Mouse (Mus musculus): ENCODE results near the gene Pard3b. TPM values are rescaled to one million over a fixed set of nuclear protein-coding genes. Genes with fewer than 3 reads are reported as not detected.

Gene Pard3b
- polyA plus RNA-seq, 1 experiment from 2014 or later, result 19.9 TPM

DNA sequence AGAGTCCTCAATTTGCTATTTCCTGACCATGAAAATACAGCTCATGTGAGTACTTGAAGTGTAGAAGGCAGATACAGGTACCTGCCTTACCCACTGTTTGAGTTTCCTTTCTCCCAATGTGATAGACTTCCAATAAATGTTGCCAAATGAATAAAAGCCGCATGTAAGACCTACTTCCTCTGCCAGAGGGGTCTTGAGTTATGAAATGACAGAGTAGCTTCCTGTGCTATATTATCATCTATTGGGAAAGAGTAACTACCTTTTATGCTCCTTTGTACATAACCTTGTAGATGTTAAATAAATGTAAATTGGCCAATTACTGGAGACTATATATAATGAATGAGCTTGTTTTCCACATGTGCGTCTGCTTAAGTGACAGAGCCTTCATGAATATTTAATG is 574.7 kb downstream of the Pard3b start:
- H3K4me3 ChIP-seq, result no peak overlapping the region
- H3K27me3 ChIP-seq, result no peaks in the 10 kb centered on the region
- no peak overlapping the region for H3K9ac ChIP-seq
- H3K4me1 ChIP-seq, result peaks cover 5% of the 10 kb centered on the region; the same call in 1 of the 2 replicates
- no peak overlapping the region for H3K4me2 ChIP-seq
- no peaks in the 10 kb centered on the region for H3K9me3 ChIP-seq
- no peaks in the 10 kb centered on the region for H3K36me3 ChIP-seq
- WGBS, result 90% methylated on average over 2 of the region's 2 CpGs
- no peak overlapping the region for H3K27ac ChIP-seq
- ATAC-seq (ENCODE audit: insufficient number of reproducible peaks, insufficient read depth, low FRiP score, low TSS enrichment, low read depth), result no peak

DNA sequence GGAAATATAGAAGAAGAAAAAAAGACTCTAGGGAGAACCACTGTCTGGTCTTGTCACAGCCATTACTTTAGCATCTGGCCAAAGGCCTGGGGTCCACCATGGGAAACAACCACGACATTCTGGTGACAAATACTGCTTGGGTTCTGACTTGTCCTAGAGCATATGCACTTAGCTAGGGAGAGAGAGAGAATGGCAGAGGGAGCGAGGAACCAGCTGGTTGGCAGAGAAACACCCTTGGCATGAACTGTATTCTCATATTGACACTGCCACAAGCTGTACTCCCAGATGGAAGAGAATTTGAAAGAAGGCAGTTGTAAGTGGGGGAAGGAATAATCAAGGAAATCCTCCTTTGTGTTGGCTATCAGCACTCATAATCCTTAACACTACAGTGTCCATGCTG is 577.2 kb downstream of the Pard3b start:
- 65% methylated on average over 2 of the region's 2 CpGs for WGBS
- Histone ChIP-seq H3K9me3 (no peaks in the 10 kb centered on the region), H3K27ac (no peak overlapping the region), H3K27me3 (no peaks in the 10 kb centered on the region), H3K4me2 (no peak overlapping the region), H3K4me3 (no peak overlapping the region), H3K36me3 (no peaks in the 10 kb centered on the region), H3K9ac (no peak overlapping the region), H3K4me1 (peaks cover 5% of the 10 kb centered on the region; the same call in 1 of the 2 replicates)
- no peak for ATAC-seq (ENCODE audit: insufficient number of reproducible peaks, insufficient read depth, low FRiP score, low TSS enrichment, low read depth)

DNA sequence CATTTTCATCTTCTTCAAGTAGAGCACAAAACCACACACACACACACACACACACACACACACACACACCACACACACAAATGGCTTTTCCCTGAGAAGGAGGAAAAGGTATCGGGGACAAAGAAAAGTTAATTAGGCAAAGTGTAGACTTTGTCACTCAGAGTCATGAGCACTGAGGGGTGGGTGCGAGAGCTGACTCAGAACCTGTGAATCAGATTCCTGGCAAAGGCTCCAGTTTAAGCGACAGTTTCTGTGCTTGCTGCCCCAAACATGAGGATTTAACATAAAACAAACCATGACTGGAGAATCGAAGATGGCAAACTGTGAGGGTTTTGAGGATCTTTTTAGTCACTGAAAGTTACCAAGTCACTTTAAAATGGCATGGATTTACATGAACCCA is 577.9 kb downstream of the Pard3b start:
- H3K4me1 ChIP-seq, result peaks cover 5% of the 10 kb centered on the region; the same call in 1 of the 2 replicates
- 67% methylated on average over 4 of the region's 4 CpGs for WGBS
- H3K9ac ChIP-seq, result no peak overlapping the region
- no peak overlapping the region for H3K27ac ChIP-seq
- H3K27me3 ChIP-seq, result no peaks in the 10 kb centered on the region
- no peak overlapping the region for H3K4me2 ChIP-seq
- H3K4me3 ChIP-seq, result no peak overlapping the region
- ATAC-seq (ENCODE audit: insufficient number of reproducible peaks, insufficient read depth, low FRiP score, low TSS enrichment, low read depth), result no peak
- no peaks in the 10 kb centered on the region for H3K36me3 ChIP-seq
- H3K9me3 ChIP-seq, result no peaks in the 10 kb centered on the region

DNA sequence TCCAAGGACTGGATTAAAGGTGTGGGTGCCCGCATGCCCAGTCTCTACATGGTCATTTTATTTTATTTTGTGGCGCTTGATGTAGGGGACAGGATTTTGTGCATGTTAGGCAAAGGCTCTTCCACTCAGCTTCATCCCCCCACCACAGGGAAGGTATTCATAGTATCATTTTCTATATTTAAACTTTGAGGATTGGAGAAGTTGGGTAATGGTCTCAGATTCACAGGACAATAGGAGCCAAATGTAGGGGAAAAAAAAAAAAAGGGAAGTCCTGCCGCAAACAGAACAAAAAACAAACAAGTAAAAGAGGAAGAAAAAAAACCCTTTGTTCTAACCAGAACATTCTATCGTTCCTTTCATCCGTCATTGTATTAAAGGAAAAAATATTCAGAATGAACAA is 590.5 kb downstream of the Pard3b start:
- Histone ChIP-seq H3K4me2 (no peak overlapping the region), H3K36me3 (no peaks in the 10 kb centered on the region), H3K27ac (no peak overlapping the region), H3K4me1 (peaks cover 2% of the 10 kb centered on the region; the same call in 1 of the 2 replicates), H3K9me3 (no peaks in the 10 kb centered on the region), H3K27me3 (no peaks in the 10 kb centered on the region), H3K4me3 (no peak overlapping the region), H3K9ac (no peak overlapping the region)
- 83% methylated on average over 5 of the region's 5 CpGs for WGBS
- no peak for ATAC-seq (ENCODE audit: insufficient number of reproducible peaks, insufficient read depth, low FRiP score, low TSS enrichment, low read depth)

DNA sequence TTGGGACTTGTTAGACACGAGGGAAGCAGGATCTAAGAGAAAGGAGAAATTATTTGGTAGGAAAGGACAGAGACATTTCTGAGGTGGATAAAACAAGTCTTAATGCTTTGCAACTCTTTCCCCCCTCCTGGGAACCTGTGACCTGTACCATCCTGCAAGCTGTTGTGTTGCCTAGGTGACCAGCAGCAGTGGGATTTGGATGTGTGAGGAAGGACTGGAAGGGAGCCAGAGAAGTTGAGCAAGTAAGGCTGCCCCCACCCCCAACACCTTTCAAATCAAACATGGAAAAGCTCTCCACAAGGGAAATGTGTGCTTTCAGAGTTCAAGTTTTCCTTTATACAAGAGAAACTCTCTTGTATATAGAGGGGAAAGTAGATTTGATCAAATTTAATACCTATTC is 595.4 kb downstream of the Pard3b start:
- H3K9me3 ChIP-seq, result no peaks in the 10 kb centered on the region
- no peak for ATAC-seq (ENCODE audit: insufficient number of reproducible peaks, insufficient read depth, low FRiP score, low TSS enrichment, low read depth)
- no peak overlapping the region for H3K4me3 ChIP-seq
- no peaks in the 10 kb centered on the region for H3K27me3 ChIP-seq
- H3K27ac ChIP-seq, result no peak overlapping the region
- H3K4me1 ChIP-seq, result peaks cover 2% of the 10 kb centered on the region; the same call in 1 of the 2 replicates
- no peak overlapping the region for H3K4me2 ChIP-seq
- no peak overlapping the region for H3K9ac ChIP-seq
- H3K36me3 ChIP-seq, result no peaks in the 10 kb centered on the region
- 33% methylated on average over 1 of the region's 1 CpGs for WGBS

DNA sequence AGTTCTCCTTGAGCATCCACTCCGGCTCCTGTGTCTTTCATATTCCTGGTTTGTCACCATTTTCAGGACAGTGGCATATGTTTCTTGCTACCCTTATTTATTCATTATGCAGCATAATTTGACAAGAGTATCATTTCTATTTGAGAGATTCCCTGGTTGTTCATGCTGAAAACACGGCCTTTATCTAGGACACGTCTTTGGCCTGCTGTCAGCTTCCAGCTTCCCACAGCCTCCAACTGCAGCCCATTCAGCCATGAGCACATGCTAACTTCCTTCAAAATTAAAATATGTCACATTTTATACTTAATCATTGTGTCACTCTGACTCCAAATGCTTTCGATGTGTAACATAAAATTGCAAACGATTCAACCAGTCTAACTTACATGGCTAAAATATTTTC is 596.5 kb downstream of the Pard3b start:
- no peak overlapping the region for H3K27ac ChIP-seq

DNA sequence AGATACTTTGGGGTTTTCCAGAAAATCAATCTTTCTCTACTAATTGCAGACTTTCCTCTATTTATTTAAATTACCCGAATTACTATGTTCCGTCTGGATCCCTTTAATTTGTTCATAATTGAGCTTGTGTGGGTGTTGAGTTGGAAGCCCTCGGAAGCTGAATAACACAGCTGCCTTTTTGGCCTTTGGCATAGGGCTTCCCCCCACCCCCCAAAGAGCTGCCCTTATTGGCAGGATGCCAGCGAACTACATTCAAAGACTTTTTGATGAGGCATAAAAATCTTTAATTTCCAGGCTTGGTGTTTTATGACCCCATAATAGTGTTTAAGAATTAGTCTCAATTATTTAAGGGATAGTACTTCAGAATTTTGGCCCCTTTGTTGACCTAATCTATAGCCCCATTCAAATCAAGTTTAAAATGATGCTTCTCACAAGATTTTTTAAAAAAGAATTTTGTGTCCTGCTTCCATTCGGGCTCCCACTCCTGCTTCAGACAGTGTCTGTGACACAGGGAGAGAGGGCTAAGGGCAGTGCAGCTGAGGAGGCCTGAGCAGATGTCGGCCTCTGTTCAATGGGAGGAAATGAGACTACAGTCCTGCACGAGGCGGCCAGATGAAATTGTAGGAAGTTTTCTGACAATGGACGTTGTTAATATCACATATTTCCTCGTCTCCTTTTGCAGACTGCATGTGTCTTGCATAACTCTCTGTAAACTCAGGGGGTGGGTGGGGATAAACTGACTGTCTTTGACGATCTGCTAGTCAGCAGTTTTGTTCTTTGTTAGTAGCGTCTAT is 605.8 kb downstream of the Pard3b start:
- Histone ChIP-seq H3K36me3 (no peaks in the 10 kb centered on the region), H3K4me1 (peaks cover 8% of the 10 kb centered on the region), H3K4me2 (no peak overlapping the region; the same call in 1 of the 2 replicates), H3K27ac (peak overlapping the region; percentile 48; the same call in 1 of the 2 replicates), H3K9ac (no peak overlapping the region), H3K4me3 (no peak overlapping the region), H3K9me3 (no peaks in the 10 kb centered on the region), H3K27me3 (no peaks in the 10 kb centered on the region)
- no peak for ATAC-seq (ENCODE audit: insufficient number of reproducible peaks, insufficient read depth, low FRiP score, low TSS enrichment, low read depth)
- 21% methylated on average over 12 of the region's 12 CpGs for WGBS

More for the DNA sequence above, 596.5 kb downstream of the Pard3b start:
- WGBS, result 85% methylated on average over 5 of the region's 5 CpGs
- ATAC-seq (ENCODE audit: insufficient number of reproducible peaks, insufficient read depth, low FRiP score, low TSS enrichment, low read depth), result no peak
- Histone ChIP-seq H3K36me3 (no peaks in the 10 kb centered on the region), H3K27me3 (no peaks in the 10 kb centered on the region), H3K9ac (no peak overlapping the region), H3K4me2 (no peak overlapping the region), H3K9me3 (no peaks in the 10 kb centered on the region), H3K4me1 (peaks cover 2% of the 10 kb centered on the region; the same call in 1 of the 2 replicates), H3K4me3 (no peak overlapping the region)

DNA sequence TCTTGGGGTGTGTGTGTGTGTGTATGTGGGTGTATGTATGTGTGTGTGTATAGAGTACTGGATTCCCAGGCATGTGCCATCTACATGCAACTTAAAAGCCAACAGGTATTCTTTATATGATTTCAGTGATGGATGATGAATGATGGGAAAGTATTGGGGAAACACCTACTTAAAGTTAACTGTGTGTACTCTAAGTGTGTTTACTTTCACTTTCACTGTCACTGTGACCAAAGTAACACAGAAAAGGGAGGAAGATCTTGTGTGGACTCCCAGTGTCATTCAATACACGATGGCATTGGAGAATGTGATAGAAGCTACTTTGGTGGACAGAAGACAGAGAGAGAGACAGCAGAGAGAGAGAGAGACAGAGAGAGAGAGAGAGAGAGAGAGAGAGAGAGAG is 613.8 kb downstream of the Pard3b start:
- Histone ChIP-seq H3K4me3 (no peak overlapping the region), H3K4me2 (no peak overlapping the region), H3K9me3 (no peaks in the 10 kb centered on the region), H3K27me3 (no peaks in the 10 kb centered on the region), H3K9ac (no peak overlapping the region), H3K36me3 (no peaks in the 10 kb centered on the region), H3K27ac (no peak overlapping the region), H3K4me1 (no peaks in the 10 kb centered on the region)
- WGBS, result 97% methylated on average over 1 of the region's 1 CpGs
- no peak for ATAC-seq (ENCODE audit: insufficient number of reproducible peaks, insufficient read depth, low FRiP score, low TSS enrichment, low read depth)

DNA sequence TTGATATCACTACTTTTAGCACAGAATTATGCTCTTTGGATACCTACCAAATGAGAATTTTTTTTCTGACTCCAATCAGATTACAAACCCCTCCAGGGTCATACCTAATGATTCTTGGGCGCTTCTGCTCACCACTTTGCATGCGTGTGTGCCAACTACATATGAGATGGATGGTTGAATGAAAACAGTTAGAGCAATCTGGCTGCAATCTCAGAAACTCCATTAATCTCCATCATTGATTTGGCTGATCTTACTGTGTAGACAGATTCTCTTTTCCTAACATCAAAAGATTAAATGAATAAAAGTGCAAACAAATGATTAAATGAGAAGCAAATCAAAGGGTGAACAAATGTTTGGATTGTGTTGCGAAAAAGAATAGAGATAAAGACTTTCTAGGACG is 615.7 kb downstream of the Pard3b start:
- ATAC-seq (ENCODE audit: insufficient number of reproducible peaks, insufficient read depth, low FRiP score, low TSS enrichment, low read depth), result no peak
- H3K4me1 ChIP-seq, result no peaks in the 10 kb centered on the region
- no peaks in the 10 kb centered on the region for H3K27me3 ChIP-seq
- H3K27ac ChIP-seq, result no peak overlapping the region
- no peak overlapping the region for H3K4me3 ChIP-seq
- H3K36me3 ChIP-seq, result no peaks in the 10 kb centered on the region
- no peaks in the 10 kb centered on the region for H3K9me3 ChIP-seq
- no peak overlapping the region for H3K9ac ChIP-seq
- H3K4me2 ChIP-seq, result no peak overlapping the region
- WGBS, result 80% methylated on average over 4 of the region's 4 CpGs

DNA sequence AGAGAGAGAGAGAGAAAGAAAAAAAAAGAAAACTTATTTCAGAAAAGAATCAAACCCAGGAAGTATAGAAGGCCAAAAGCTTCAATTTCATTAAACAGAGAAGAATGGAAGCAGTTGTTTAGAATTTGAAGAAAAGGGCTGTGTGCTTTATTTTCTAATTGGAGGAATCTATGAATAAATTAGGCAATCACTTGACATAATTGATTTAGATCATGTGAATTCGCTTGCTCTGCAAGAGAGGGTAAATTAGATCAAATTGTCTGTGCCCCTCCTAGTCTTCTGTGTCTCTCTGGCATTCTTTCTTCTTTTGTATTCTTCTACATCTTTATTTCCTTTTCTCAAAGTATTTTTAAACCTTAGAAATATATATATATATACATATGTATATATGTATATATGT is 616.3 kb downstream of the Pard3b start:
- H3K27me3 ChIP-seq, result no peaks in the 10 kb centered on the region
- H3K36me3 ChIP-seq, result no peaks in the 10 kb centered on the region
- H3K27ac ChIP-seq, result no peak overlapping the region
- no peak overlapping the region for H3K9ac ChIP-seq
- no peaks in the 10 kb centered on the region for H3K9me3 ChIP-seq
- no peak overlapping the region for H3K4me2 ChIP-seq
- 42% methylated on average over 1 of the region's 1 CpGs for WGBS
- H3K4me1 ChIP-seq, result 0 out of 2 replicates have a peak, but pooled peaks cover 2% of the 10 kb centered on the region
- no peak for ATAC-seq (ENCODE audit: insufficient number of reproducible peaks, insufficient read depth, low FRiP score, low TSS enrichment, low read depth)
- H3K4me3 ChIP-seq, result no peak overlapping the region

DNA sequence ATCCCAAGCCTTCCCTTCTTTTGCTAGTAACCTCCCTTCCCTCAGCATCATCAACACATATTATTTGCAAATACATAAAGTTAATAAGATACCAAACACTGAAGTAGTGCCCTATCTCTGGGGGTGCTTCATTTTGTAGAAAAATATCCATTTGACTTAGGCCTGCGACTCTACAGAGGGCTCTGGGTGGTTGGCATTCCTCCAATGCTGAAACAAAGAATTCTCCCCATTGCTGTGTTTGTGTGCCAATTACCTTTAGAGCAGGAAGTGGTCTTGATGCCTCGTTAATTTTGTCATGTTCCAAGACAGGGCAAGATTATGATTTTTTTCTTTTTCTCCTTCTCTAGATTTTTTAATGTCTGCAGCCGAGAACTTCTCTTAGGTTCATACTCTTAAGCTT is 637.8 kb downstream of the Pard3b start:
- 72% methylated on average over 3 of the region's 3 CpGs for WGBS
- no peaks in the 10 kb centered on the region for H3K4me1 ChIP-seq
- H3K9me3 ChIP-seq, result no peaks in the 10 kb centered on the region
- no peak overlapping the region for H3K9ac ChIP-seq
- H3K4me2 ChIP-seq, result no peak overlapping the region
- no peaks in the 10 kb centered on the region for H3K36me3 ChIP-seq
- H3K27ac ChIP-seq, result no peak overlapping the region
- no peak for ATAC-seq (ENCODE audit: insufficient number of reproducible peaks, insufficient read depth, low FRiP score, low TSS enrichment, low read depth)
- no peak overlapping the region for H3K4me3 ChIP-seq
- no peaks in the 10 kb centered on the region for H3K27me3 ChIP-seq

DNA sequence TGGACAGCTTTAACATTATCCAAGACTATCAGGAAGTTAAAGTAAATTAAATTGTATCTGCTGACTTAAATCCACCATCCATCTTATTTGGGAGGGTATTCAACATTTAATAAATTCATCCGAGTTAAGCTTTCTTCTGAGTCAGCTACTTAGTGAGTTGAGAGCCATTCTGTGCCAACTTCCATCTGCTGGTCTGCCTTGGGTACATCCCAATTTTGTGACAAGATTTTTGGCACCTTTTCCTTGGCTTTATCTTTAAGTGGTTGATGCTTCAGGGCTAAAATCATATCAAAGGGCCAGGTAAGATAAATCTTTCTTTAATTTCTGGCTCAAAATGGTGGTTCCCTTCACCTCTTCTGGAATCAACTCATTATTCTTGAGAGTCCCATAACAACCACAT is 640.0 kb downstream of the Pard3b start:
- 86% methylated on average over 1 of the region's 1 CpGs for WGBS

More for the DNA sequence above, 640.0 kb downstream of the Pard3b start:
- Histone ChIP-seq H3K4me3 (no peak overlapping the region), H3K27me3 (no peaks in the 10 kb centered on the region), H3K27ac (no peak overlapping the region), H3K9me3 (no peaks in the 10 kb centered on the region), H3K9ac (no peak overlapping the region), H3K36me3 (no peaks in the 10 kb centered on the region), H3K4me1 (no peaks in the 10 kb centered on the region), H3K4me2 (no peak overlapping the region)
- ATAC-seq (ENCODE audit: insufficient number of reproducible peaks, insufficient read depth, low FRiP score, low TSS enrichment, low read depth), result no peak
